Mouse (Mus musculus) heart, embryonic 16.5 days (tissue): ENCODE results near the gene Icam1. TPM values are rescaled to one million over a fixed set of nuclear protein-coding genes. Genes with fewer than 3 reads are reported as not detected.

Experiments used
- ATAC-seq: fragments of 200-750 bp; cut with Nextera tagmentation; replicated peaks from 2 replicates; pipeline ENCODE4 v1.8.0; 2017; ENCODE audit warnings: moderate number of reproducible peaks; ENCODE audit not compliant: insufficient read depth, low FRiP score; ENCODE audit errors: extremely low read depth
- H3K27ac ChIP-seq: fragments of 300-500 bp; sonication (generic); 2 replicates; pipeline ENCODE4 v1.5.1; 2014; ENCODE audit warnings: mild to moderate bottlenecking, low read length, control low read depth, moderate library complexity
- H3K27me3 ChIP-seq: fragments of 300-500 bp; sonication (generic); 2 replicates; pipeline ENCODE4 v1.6.1; 2014; ENCODE audit warnings: low read length, mixed read lengths; ENCODE audit not compliant: control insufficient read depth, insufficient read depth
- H3K36me3 ChIP-seq: fragments of 300-500 bp; sonication (generic); 2 replicates; pipeline ENCODE4 v1.6.1; 2014; ENCODE audit not compliant: control insufficient read depth, insufficient read depth
- H3K4me1 ChIP-seq: fragments of 300-500 bp; sonication (generic); 2 replicates; pipeline ENCODE4 v1.6.1; 2014; ENCODE audit warnings: low read length, mixed read lengths; ENCODE audit not compliant: control insufficient read depth, insufficient read depth
- H3K4me2 ChIP-seq: fragments of 300-500 bp; sonication (generic); 2 replicates; pipeline ENCODE4 v1.6.1; 2014; ENCODE audit warnings: low read depth, mild to moderate bottlenecking, control low read depth, low read length
- H3K4me3 ChIP-seq: fragments of 300-500 bp; sonication (generic); 2 replicates; pipeline ENCODE4 v1.5.1; 2014; ENCODE audit warnings: mild to moderate bottlenecking, control low read depth, low read length
- H3K9ac ChIP-seq: fragments of 300-500 bp; sonication (generic); 2 replicates; pipeline ENCODE4 v1.6.1; 2014; ENCODE audit warnings: low read length, control low read depth
- H3K9me3 ChIP-seq: fragments of 300-500 bp; sonication (generic); replicated peaks from 2 replicates; pipeline ENCODE4 v1.6.1; 2016; ENCODE audit warnings: low read length; ENCODE audit not compliant: control insufficient read depth
- WGBS: fragments of 180-500 bp; shearing (Covaris S2); extraction: QIAGEN DNeasy Blood & Tissue Kit; methylation state at CpG from one replicate; pipeline ENCODE4 v1.1.7; 2014; 5-methylcytosine and 5-hydroxymethylcytosine counted together
- polyA plus RNA-seq: library from polyadenylated mRNA; unstranded; fragments of >200 nt; fragmentation: Nextera tagmentation; extraction: Ambion mirVana; gene quantifications from 2 replicates; pipeline ENCODE4 v1.2.1, GENCODE M21; 2015

The Icam1 gene
- polyA plus RNA-seq, 1 experiment from 2014 or later: 29.6 TPM

DNA sequence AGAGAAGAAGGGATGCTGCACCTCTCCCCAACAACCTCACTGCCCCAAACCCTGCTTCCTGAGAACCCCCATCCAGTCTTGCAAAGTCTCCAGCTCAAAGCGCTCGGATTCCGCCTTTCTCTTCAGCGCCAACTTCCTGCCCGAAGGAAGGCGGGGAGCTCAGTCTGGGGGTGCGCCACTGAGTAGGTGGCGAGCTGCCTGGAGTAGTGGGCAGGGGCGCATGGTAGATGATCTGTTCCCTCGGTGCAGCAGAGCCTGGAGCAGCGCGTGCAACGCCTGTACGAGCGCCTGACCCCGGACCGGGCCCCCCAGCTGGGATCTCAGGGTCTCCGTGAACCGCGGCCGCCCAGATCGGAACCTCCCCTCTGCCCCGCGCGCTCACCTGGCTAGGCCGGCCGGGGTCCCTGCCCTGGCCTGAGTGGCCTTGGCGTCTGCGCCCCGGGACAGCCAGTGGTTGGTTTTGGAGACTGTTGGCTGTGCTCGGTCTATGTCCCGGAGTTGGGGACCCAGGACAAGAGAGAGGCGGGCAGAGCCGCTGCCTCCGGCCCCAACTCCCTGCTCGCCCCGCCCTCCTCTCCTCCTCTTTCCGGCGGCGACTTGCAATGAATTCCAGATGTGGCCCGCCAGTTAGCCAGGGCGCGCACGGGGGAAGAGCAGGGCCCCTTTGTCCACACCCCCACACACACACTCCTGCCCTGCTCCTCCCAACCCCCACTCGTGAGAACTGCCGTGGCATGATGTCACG, 39.4 kb upstream of the Icam1 start, which contains the start of gene S1pr2:
TSS of gene S1pr2 (minus strand) at position 566 of the 745 bp plus-strand sequence.
- H3K4me2 ChIP-seq: peak within 1 kb of the TSS; percentile 88
- peak within 1 kb of the TSS; percentile 95 for H3K27ac ChIP-seq
- WGBS: under 1% methylated on average over 45 of the region's 47 CpGs
- no peaks in the 10 kb centered on the region for H3K36me3 ChIP-seq
- ATAC-seq: peak; percentile 61
- H3K4me1 ChIP-seq: peaks cover 42% of the 10 kb centered on the region
- H3K9ac ChIP-seq: peak within 1 kb of the TSS; percentile 93
- H3K4me3 ChIP-seq: peak within 1 kb of the TSS; percentile 94
- H3K9me3 ChIP-seq: no peaks in the 10 kb centered on the region
- H3K27me3 ChIP-seq: no peaks in the 10 kb centered on the region

DNA sequence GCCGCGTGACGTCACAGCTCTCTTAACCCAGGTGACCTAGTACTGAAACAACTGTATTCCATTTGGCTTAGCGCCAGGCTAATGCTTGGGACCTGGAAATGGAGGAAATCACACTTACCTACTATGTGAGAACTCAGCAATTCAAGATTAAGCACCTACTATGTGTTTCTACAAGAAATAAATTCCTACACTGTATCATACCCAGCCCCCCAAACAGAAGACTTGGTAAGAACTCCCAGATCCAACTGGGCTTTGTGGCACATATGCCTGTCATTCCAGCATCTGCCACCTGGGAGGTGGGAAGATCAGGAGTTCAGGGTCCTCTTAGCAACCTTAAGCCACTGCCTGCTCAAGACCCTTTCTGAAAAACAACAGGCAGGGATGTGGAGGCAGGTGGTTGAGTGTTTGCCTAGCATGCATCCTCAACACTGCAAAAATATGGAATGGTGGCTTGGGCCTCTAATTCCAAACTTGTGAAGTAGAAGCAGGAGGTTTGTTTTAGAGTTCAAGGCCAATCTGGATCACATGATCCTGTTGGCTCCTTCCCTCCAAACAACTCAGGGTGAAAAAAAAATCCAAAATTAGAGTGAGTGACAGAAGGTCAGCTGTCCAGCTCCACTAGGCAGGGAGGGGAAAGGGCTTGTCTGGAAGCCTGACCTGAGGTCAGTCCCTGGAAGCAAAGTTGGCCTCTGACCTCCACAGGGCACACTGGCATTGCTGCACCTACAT, 38.7 kb upstream of the Icam1 start:
- WGBS: 1% methylated on average over 4 of the region's 4 CpGs
- Histone ChIP-seq H3K4me1 (peaks cover 40% of the 10 kb centered on the region), H3K4me3 (peak overlapping the region; percentile 94), H3K27ac (peak overlapping the region; percentile 95), H3K9ac (peak overlapping the region; percentile 93), H3K4me2 (peak overlapping the region; percentile 88), H3K9me3 (no peaks in the 10 kb centered on the region), H3K36me3 (no peaks in the 10 kb centered on the region), H3K27me3 (no peaks in the 10 kb centered on the region)
- no peak for ATAC-seq

DNA sequence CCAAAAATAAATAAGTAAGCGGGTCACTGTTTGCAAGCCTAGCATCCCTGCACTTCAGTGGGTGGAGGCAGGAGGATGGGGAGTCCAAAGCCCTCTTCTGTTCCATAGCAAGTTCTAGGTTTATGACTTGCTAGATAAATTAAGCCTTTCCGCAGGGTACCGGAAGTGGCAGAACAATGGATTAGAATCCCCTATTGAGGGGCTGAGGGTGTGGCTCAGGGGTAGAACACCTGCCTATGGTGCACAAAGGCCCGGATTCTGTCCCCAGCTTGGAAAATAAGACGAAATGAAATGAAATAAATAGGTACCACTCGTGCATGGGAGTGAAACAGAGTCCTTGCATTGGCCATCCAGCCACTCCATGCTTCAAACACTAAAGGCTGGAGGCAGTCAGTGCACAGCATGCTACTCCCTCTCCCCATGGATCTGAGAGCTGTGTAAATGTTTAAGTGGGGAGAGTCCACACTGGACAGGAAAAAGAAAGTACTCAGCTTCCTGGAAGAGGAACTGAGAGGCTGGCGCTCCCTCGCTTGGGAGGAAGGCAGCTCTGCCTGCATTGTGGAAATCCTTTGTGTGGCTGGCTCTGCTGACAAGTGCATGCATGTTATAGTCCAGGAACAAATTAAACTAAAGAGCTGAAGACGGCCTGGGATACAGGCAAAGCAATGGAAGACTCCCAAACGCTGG, 37.2 kb upstream of the Icam1 start:
- H3K4me2 ChIP-seq: no peak overlapping the region
- H3K4me3 ChIP-seq: no peak overlapping the region
- H3K27me3 ChIP-seq: no peaks in the 10 kb centered on the region
- H3K27ac ChIP-seq: peak overlapping the region; percentile 64
- no peak for ATAC-seq
- no peak overlapping the region for H3K9ac ChIP-seq
- H3K36me3 ChIP-seq: no peaks in the 10 kb centered on the region
- H3K4me1 ChIP-seq: peaks cover 27% of the 10 kb centered on the region
- WGBS: 59% methylated on average over 10 of the region's 10 CpGs
- no peaks in the 10 kb centered on the region for H3K9me3 ChIP-seq

DNA sequence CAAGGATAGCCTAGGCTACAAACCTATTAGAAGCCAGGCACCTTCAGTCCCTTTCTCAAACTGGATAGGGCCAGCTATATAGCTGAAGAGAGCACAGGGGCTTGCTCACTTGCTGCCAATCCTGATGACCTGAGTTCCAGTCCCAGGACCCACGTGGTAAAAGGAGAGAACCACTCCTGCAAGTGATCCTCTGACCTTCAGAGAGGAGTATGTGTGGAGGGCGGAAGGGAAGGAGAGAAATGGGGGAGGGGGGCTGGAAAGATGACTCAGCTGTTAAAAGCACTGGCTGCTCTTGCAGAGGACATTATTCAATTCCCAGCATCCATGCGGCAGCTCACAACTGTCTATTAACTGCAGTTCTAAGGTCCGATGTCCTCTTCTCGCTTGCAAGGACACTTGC, 36.6 kb upstream of the Icam1 start:
- Histone ChIP-seq H3K4me1 (peaks cover 22% of the 10 kb centered on the region), H3K9ac (no peak overlapping the region), H3K27me3 (no peaks in the 10 kb centered on the region), H3K9me3 (no peaks in the 10 kb centered on the region), H3K4me2 (no peak overlapping the region), H3K4me3 (no peak overlapping the region), H3K27ac (peak overlapping the region; percentile 64), H3K36me3 (no peaks in the 10 kb centered on the region)
- no peak for ATAC-seq
- 53% methylated on average over 5 of the region's 5 CpGs for WGBS

DNA sequence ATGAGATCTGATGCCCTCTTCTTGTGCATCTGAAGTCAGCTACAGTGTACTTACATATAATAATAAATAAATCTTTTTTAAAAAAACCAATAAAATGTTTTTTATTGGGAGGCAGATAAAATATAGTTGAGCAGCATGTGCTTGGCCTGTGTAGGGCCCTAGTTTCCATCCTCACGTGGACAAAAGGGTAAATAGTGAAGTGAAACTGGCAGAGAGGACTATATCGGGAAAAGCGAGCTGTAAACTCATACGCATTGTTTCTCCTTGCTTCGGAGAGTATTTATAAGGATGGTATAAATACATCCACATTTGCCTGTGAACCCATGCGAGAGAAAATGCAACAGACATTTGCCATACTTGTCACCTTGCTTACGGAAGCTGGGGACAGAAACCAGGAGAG, 36.0 kb upstream of the Icam1 start:
- Histone ChIP-seq H3K4me2 (no peak overlapping the region), H3K27me3 (no peaks in the 10 kb centered on the region), H3K27ac (no peak overlapping the region), H3K9ac (no peak overlapping the region), H3K4me3 (no peak overlapping the region), H3K4me1 (peaks cover 17% of the 10 kb centered on the region), H3K9me3 (no peaks in the 10 kb centered on the region), H3K36me3 (no peaks in the 10 kb centered on the region)
- ATAC-seq: no peak
- WGBS: 86% methylated on average over 7 of the region's 7 CpGs

DNA sequence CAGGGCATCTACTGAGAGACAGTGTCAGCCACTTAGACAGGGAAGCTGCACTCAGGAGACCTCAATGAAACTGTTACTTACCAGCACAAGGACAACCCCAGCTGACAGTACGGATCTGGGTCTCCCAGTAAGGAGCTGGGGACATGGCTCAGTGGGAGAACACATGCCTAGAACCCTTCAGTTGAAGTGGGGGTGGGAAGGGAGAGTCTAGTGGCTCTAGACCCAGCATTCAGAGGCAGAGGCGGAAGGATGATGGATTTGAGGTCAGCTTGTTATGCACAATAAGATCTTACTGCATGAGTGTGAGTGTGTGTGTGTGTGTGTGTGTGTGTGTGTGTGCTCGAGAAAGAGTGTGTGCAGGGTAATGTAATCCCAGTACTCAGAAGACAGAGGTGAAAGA, 33.6 kb upstream of the Icam1 start:
- Histone ChIP-seq H3K4me1 (peaks cover 10% of the 10 kb centered on the region), H3K27ac (no peak overlapping the region), H3K9ac (no peak overlapping the region), H3K9me3 (no peaks in the 10 kb centered on the region), H3K27me3 (no peaks in the 10 kb centered on the region), H3K4me2 (no peak overlapping the region), H3K36me3 (no peaks in the 10 kb centered on the region), H3K4me3 (no peak overlapping the region)
- 76% methylated on average over 3 of the region's 3 CpGs for WGBS
- no peak for ATAC-seq

DNA sequence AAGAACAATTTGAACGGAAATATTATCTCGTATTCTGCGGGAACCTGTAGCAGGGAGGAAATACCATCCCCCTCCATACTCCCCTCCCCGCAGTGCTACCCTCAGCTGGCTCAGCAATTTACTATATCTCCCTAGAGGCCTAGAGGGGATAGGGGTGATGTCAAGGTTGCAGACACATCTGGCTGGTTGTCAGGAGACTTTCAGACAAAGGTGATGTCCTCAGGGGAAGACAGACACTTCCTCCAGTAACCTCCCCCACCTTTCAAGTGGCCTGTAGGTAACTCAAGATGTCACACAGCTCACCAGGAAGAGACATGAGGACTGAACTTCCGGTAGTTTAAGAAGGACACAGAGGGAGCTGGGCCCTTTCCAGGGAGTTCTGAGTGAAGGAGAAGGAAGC, 32.6 kb upstream of the Icam1 start:
- H3K9ac ChIP-seq: no peak overlapping the region
- no peaks in the 10 kb centered on the region for H3K9me3 ChIP-seq
- no peak overlapping the region for H3K4me3 ChIP-seq
- H3K27ac ChIP-seq: no peak overlapping the region
- no peak overlapping the region for H3K4me2 ChIP-seq
- no peaks in the 10 kb centered on the region for H3K36me3 ChIP-seq
- no peak for ATAC-seq
- no peaks in the 10 kb centered on the region; the same call in 1 of the 2 replicates for H3K27me3 ChIP-seq
- WGBS: 39% methylated on average over 5 of the region's 5 CpGs
- H3K4me1 ChIP-seq: peaks cover 7% of the 10 kb centered on the region

DNA sequence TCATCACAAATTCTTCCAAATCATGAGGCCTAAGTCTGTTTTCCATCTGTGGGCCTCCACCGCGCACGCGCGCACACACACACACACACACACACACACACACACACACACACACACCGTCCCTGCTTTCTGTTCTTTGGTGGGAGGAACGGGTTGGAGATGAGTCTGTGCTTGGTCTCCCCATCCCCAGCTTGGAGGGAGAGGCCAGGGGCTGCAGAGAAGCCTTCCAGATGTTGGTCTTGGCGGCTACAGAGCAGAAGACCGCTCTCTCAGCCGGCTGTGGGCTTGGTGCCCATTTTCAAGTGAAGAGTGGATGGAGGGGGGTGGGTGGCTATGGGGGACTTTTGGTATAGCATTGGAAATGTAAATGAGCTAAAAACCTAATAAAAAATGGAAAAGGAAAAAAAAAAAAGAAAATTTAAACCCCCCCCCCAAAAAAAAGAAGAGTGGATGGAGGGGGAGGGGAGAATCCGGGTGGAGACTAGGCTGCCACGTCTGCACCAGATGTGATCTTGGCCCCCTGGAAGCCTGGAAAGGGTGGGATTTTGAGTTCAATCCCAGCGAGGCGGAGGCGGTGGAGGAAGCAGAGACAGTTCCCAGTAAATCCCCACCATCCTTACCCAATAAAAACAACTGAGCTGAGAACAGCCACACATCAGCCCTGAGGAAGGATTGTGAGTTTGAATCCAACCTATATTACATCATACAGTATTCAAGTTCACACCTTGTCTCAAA, 28.7 kb upstream of the Icam1 start:
- no peaks in the 10 kb centered on the region for H3K36me3 ChIP-seq
- peak overlapping the region; percentile 56; the same call in 1 of the 2 replicates for H3K27ac ChIP-seq
- H3K4me1 ChIP-seq: no peaks in the 10 kb centered on the region
- peak; percentile 58; the same call in 1 of the 2 replicates for ATAC-seq
- H3K27me3 ChIP-seq: no peaks in the 10 kb centered on the region; the same call in 1 of the 2 replicates
- no peak overlapping the region for H3K4me2 ChIP-seq
- no peak overlapping the region for H3K9ac ChIP-seq
- no peaks in the 10 kb centered on the region for H3K9me3 ChIP-seq
- 49% methylated on average over 15 of the region's 15 CpGs for WGBS
- no peak overlapping the region for H3K4me3 ChIP-seq
